Mouse (Mus musculus) kidney, adult 2 months (tissue): ENCODE measurements around the gene Vstm5.

Experiments used
- CTCF ChIP-seq: fragments of 200-500 bp; conservative IDR thresholded peaks from 2 replicates; pipeline ENCODE4 v1.5.1; 2011; ENCODE audit warnings: low read depth, mild to moderate bottlenecking, control low read depth, low read length, moderate library complexity, mixed read lengths; ENCODE audit not compliant: insufficient read depth, insufficient read length
- POLR2A ChIP-seq: fragments of 200-500 bp; IDR thresholded peaks from one replicate; pipeline ENCODE4 v1.6.1; 2011; ENCODE audit warnings: low read depth, low read length, control low read depth

DNA sequence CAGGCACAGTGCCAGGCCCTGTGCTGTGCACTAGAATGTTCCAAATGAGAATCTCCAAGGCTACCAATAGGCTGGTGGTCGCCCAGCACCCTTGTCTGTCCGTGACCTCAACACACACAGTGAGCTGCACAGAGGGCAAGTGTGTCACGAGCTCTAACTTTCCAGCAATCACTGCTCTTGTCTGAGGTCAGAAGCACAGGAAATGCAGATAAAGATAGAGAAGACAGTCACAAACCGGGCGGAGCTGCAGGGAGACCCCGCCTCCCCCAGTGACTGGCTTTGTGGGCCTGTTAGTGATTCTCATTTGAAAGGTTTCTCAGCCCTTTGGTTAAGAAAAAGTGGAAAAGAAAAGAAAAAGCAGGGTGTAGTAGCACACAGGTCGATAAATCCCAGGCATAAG is 11.5 kb downstream of the Vstm5 start:
- TF ChIP-seq POLR2A, result no peak
- TF ChIP-seq CTCF, result no peak
